Mouse (Mus musculus): ENCODE measurements around the gene Hectd4. TPM values are rescaled to one million over a fixed set of nuclear protein-coding genes. Genes with fewer than 3 reads are reported as not detected.
"Not testable (repeated sequence)": the region's sequence is repeated elsewhere in the genome, so short reads cannot be mapped to it uniquely, and the experiment has no call there.

Hectd4 gene
- polyA plus RNA-seq, 1 experiment from 2014 or later = 2.0 TPM

- DNase-seq (ENCODE audit: low spot score) = no peak
- WGBS = 72% methylated on average over 3 of the region's 3 CpGs
- Histone ChIP-seq H3K27ac (no peak overlapping the region), H3K27me3 (ENCODE audit: insufficient read depth, low read length) (no peaks in the 10 kb centered on the region), H3K4me1 (replicated peaks; ENCODE audit: insufficient read depth, low read length) (0 out of 2 replicates have a peak, but pooled peaks cover 3% of the 10 kb centered on the region), H3K9ac (ENCODE audit: low read depth, low read length) (no peak overlapping the region), H3K36me3 (ENCODE audit: insufficient read depth, low read length) (no peaks in the 10 kb centered on the region), H3K4me3 (replicated peaks; ENCODE audit: low read depth, low read length) (no peak overlapping the region), H3K9me3 (replicated peaks; ENCODE audit: low read length) (no peaks in the 10 kb centered on the region), H3K4me2 (ENCODE audit: low read length) (no peak overlapping the region)
- no peak for TF ChIP-seq CTCF (IDR thresholded peaks at IDR 0.05; ENCODE audit: low read depth)
- no peak for ATAC-seq (replicated peaks; ENCODE audit: low FRiP score, low read depth)
Observed at GRCm38 (mm10) chr5:121226406-121226805, 6.4 kb downstream of the Hectd4 start.

- H3K4me2 ChIP-seq (ENCODE audit: low read length) = no peak overlapping the region
- ATAC-seq (replicated peaks; ENCODE audit: low FRiP score, low read depth) (no peak), DNase-seq (ENCODE audit: low spot score) (no peak)
- H3K9me3 ChIP-seq (replicated peaks; ENCODE audit: low read length) = no peaks in the 10 kb centered on the region
- H3K27ac ChIP-seq = no peak overlapping the region
- no peak overlapping the region for H3K9ac ChIP-seq (ENCODE audit: low read depth, low read length)
- no peak overlapping the region for H3K4me3 ChIP-seq (replicated peaks; ENCODE audit: low read depth, low read length)
- H3K27me3 ChIP-seq (ENCODE audit: insufficient read depth, low read length) = no peaks in the 10 kb centered on the region
- H3K4me1 ChIP-seq (replicated peaks; ENCODE audit: insufficient read depth, low read length) = no peaks in the 10 kb centered on the region
- H3K36me3 ChIP-seq (ENCODE audit: insufficient read depth, low read length) = no peaks in the 10 kb centered on the region
- 82% methylated on average over 4 of the region's 4 CpGs for WGBS
- no peak for TF ChIP-seq CTCF (IDR thresholded peaks at IDR 0.05; ENCODE audit: low read depth)
Observed at GRCm38 (mm10) chr5:121226845-121227244, 6.8 kb downstream of the Hectd4 start.

GRCm38 (mm10) chr5:121227330-121227729, 7.3 kb downstream of the Hectd4 start:
- not testable (repeated sequence) for H3K36me3 ChIP-seq (ENCODE audit: insufficient read depth, low read length); H3K27ac ChIP-seq; DNase-seq (ENCODE audit: low spot score); H3K4me1 ChIP-seq (replicated peaks; ENCODE audit: insufficient read depth, low read length); H3K4me3 ChIP-seq (replicated peaks; ENCODE audit: low read depth, low read length); H3K9ac ChIP-seq (ENCODE audit: low read depth, low read length); H3K27me3 ChIP-seq (ENCODE audit: insufficient read depth, low read length); H3K4me2 ChIP-seq (ENCODE audit: low read length); ATAC-seq (replicated peaks; ENCODE audit: low FRiP score, low read depth); H3K9me3 ChIP-seq (replicated peaks; ENCODE audit: low read length)
- WGBS = 87% methylated on average over 1 of the region's 1 CpGs

GRCm38 (mm10) chr5:121229182-121229581, 9.2 kb downstream of the Hectd4 start:
- Histone ChIP-seq H3K27ac (no peak overlapping the region), H3K36me3 (ENCODE audit: insufficient read depth, low read length) (no peaks in the 10 kb centered on the region), H3K4me3 (replicated peaks; ENCODE audit: low read depth, low read length) (no peak overlapping the region), H3K4me1 (replicated peaks; ENCODE audit: insufficient read depth, low read length) (no peaks in the 10 kb centered on the region), H3K9ac (ENCODE audit: low read depth, low read length) (no peak overlapping the region), H3K9me3 (replicated peaks; ENCODE audit: low read length) (no peaks in the 10 kb centered on the region), H3K4me2 (ENCODE audit: low read length) (no peak overlapping the region), H3K27me3 (ENCODE audit: insufficient read depth, low read length) (no peaks in the 10 kb centered on the region)
- DNase-seq (ENCODE audit: low spot score) (no peak), ATAC-seq (replicated peaks; ENCODE audit: low FRiP score, low read depth) (no peak)
- no peak for TF ChIP-seq CTCF (IDR thresholded peaks at IDR 0.05; ENCODE audit: low read depth)
- WGBS = 94% methylated on average over 2 of the region's 2 CpGs

GRCm38 (mm10) chr5:121230811-121231210, 10.8 kb downstream of the Hectd4 start:
- 81% methylated on average over 9 of the region's 9 CpGs for WGBS
- no peak overlapping the region for H3K4me2 ChIP-seq (ENCODE audit: low read length)

GRCm38 (mm10) chr5:121232789-121233188, 12.8 kb downstream of the Hectd4 start:
- no peaks in the 10 kb centered on the region for H3K27me3 ChIP-seq (ENCODE audit: insufficient read depth, low read length)
- DNase-seq (ENCODE audit: low spot score) = no peak
- H3K9ac ChIP-seq (ENCODE audit: low read depth, low read length) = no peak overlapping the region
- no peak overlapping the region for H3K4me2 ChIP-seq (ENCODE audit: low read length)
- no peak for ATAC-seq (replicated peaks; ENCODE audit: low FRiP score, low read depth)
- TF ChIP-seq CTCF (IDR thresholded peaks at IDR 0.05; ENCODE audit: low read depth) = 0 out of 2 replicates have a peak, but pooled peaks have one; percentile 8
- no peak overlapping the region for H3K27ac ChIP-seq
- WGBS = 100% methylated on average over 1 of the region's 1 CpGs
- no peaks in the 10 kb centered on the region for H3K4me1 ChIP-seq (replicated peaks; ENCODE audit: insufficient read depth, low read length)
- H3K4me3 ChIP-seq (replicated peaks; ENCODE audit: low read depth, low read length) = no peak overlapping the region
- H3K9me3 ChIP-seq (replicated peaks; ENCODE audit: low read length) = no peaks in the 10 kb centered on the region
- no peaks in the 10 kb centered on the region for H3K36me3 ChIP-seq (ENCODE audit: insufficient read depth, low read length)

More at GRCm38 (mm10) chr5:121230811-121231210, 10.8 kb downstream of the Hectd4 start:
- no peak for TF ChIP-seq CTCF (IDR thresholded peaks at IDR 0.05; ENCODE audit: low read depth)
- no peaks in the 10 kb centered on the region for H3K4me1 ChIP-seq (replicated peaks; ENCODE audit: insufficient read depth, low read length)
- H3K4me3 ChIP-seq (replicated peaks; ENCODE audit: low read depth, low read length) = no peak overlapping the region
- ATAC-seq (replicated peaks; ENCODE audit: low FRiP score, low read depth) (no peak), DNase-seq (ENCODE audit: low spot score) (no peak)
- no peaks in the 10 kb centered on the region for H3K27me3 ChIP-seq (ENCODE audit: insufficient read depth, low read length)
- no peaks in the 10 kb centered on the region for H3K9me3 ChIP-seq (replicated peaks; ENCODE audit: low read length)
- H3K27ac ChIP-seq = no peak overlapping the region
- H3K36me3 ChIP-seq (ENCODE audit: insufficient read depth, low read length) = no peaks in the 10 kb centered on the region
- no peak overlapping the region for H3K9ac ChIP-seq (ENCODE audit: low read depth, low read length)

GRCm38 (mm10) chr5:121233726-121234125, 13.7 kb downstream of the Hectd4 start:
- Histone ChIP-seq H3K9ac (ENCODE audit: low read depth, low read length) (no peak overlapping the region), H3K36me3 (ENCODE audit: insufficient read depth, low read length) (no peaks in the 10 kb centered on the region), H3K4me1 (replicated peaks; ENCODE audit: insufficient read depth, low read length) (no peaks in the 10 kb centered on the region), H3K4me2 (ENCODE audit: low read length) (no peak overlapping the region), H3K27ac (no peak overlapping the region), H3K9me3 (replicated peaks; ENCODE audit: low read length) (no peaks in the 10 kb centered on the region), H3K4me3 (replicated peaks; ENCODE audit: low read depth, low read length) (no peak overlapping the region), H3K27me3 (ENCODE audit: insufficient read depth, low read length) (no peaks in the 10 kb centered on the region)
- ATAC-seq (replicated peaks; ENCODE audit: low FRiP score, low read depth) (no peak), DNase-seq (ENCODE audit: low spot score) (no peak)
- 82% methylated on average over 2 of the region's 2 CpGs for WGBS
- no peak for TF ChIP-seq CTCF (IDR thresholded peaks at IDR 0.05; ENCODE audit: low read depth)
